Mouse (Mus musculus): ENCODE measurements around the gene Dctn3. TPM values are rescaled to one million over a fixed set of nuclear protein-coding genes. Genes with fewer than 3 reads are reported as not detected.

Dctn3 gene
- polyA plus RNA-seq, 1 experiment from 2014 or later: 132 TPM

DNA sequence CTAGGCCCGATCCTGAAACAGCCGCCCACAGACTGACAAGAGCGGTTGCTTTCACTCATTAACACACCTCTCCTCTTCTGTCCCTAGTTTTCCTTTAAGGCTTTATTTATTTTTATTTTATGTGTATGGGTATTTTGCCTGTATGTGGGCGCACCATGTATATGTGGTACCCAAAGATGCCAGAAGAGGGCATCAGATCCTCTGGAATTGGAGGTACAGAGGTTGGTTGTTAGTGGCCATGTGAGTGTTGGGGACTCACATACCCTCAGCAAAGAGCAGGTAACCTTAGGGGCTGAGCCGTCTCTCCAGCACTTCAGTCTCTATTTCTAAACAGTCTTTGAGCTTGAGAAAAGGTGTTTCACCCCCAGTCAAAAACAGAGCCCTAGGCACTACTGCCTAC is 7.4 kb downstream of the Dctn3 start:
- no peak overlapping the region for H3K4me3 ChIP-seq (replicated peaks; ENCODE audit: low read length)
- peaks cover 15% of the 10 kb centered on the region; the same call in 1 of the 2 replicates for H3K36me3 ChIP-seq (ENCODE audit: control insufficient read depth, insufficient read depth, low read length)
- H3K27ac ChIP-seq (ENCODE audit: low read length): no peak overlapping the region
- H3K9me3 ChIP-seq (replicated peaks; ENCODE audit: control insufficient read depth, low read length): no peaks in the 10 kb centered on the region
- WGBS: 85% methylated on average over 5 of the region's 5 CpGs
- H3K9ac ChIP-seq (ENCODE audit: low read length): no peak overlapping the region
- H3K4me1 ChIP-seq (ENCODE audit: control insufficient read depth, insufficient read depth, low read length): peaks cover 14% of the 10 kb centered on the region
- no peak for ATAC-seq (ENCODE audit: insufficient read depth, low FRiP score)
- no peaks in the 10 kb centered on the region for H3K27me3 ChIP-seq (ENCODE audit: control insufficient read depth, insufficient read depth, low read length)
- no peak overlapping the region for H3K4me2 ChIP-seq (ENCODE audit: low read depth, low read length)

DNA sequence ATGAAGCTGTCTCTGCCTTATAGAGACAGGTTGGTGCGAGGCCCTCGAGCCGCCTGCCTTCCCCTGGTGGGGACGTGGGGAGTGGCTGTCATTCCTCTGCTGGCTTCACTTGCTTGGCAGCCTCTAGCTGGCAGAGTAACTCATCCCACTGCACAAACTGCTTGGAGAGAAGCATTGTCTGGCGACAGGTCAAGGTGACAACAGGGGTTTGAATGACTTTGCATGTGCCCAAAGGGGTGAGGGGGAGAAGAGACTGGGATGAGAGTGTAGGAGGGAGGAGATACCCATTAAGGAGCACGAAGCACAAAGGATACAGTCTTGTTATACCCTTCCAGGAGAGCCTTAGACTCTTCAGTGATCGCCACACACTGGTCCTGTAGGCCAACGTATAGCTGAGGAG is 7.9 kb downstream of the Dctn3 start:
- Histone ChIP-seq H3K4me3 (replicated peaks; ENCODE audit: low read length) (no peak overlapping the region), H3K4me1 (ENCODE audit: control insufficient read depth, insufficient read depth, low read length) (peaks cover 14% of the 10 kb centered on the region), H3K9me3 (replicated peaks; ENCODE audit: control insufficient read depth, low read length) (no peaks in the 10 kb centered on the region), H3K4me2 (ENCODE audit: low read depth, low read length) (no peak overlapping the region), H3K27me3 (ENCODE audit: control insufficient read depth, insufficient read depth, low read length) (no peaks in the 10 kb centered on the region), H3K36me3 (ENCODE audit: control insufficient read depth, insufficient read depth, low read length) (peaks cover 15% of the 10 kb centered on the region; the same call in 1 of the 2 replicates), H3K27ac (ENCODE audit: low read length) (no peak overlapping the region), H3K9ac (ENCODE audit: low read length) (no peak overlapping the region)
- WGBS: 69% methylated on average over 8 of the region's 8 CpGs
- no peak for ATAC-seq (ENCODE audit: insufficient read depth, low FRiP score)

DNA sequence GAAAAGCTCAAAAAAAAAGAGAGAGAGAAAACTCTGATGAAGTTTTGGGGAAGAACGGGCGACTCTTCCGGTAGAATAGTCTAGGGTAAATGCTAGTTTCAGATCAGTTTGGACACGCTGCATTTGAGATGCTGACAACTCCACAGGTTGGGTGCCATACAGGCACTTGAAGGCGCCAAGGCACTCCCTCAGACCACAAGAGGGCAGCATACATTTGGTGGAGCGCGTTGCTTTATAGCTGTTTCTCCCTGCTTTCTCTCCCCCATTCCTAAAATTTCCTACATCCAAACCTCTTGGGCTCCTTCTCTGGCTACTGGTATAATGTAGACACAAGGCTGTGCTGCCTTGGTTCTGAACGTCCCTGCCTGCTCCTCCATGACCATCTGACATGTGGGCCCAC is 8.7 kb downstream of the Dctn3 start:
- Histone ChIP-seq H3K4me1 (ENCODE audit: control insufficient read depth, insufficient read depth, low read length) (peaks cover 14% of the 10 kb centered on the region), H3K4me3 (replicated peaks; ENCODE audit: low read length) (peak overlapping the region; percentile 90), H3K27me3 (ENCODE audit: control insufficient read depth, insufficient read depth, low read length) (no peaks in the 10 kb centered on the region), H3K9me3 (replicated peaks; ENCODE audit: control insufficient read depth, low read length) (no peaks in the 10 kb centered on the region), H3K27ac (ENCODE audit: low read length) (no peak overlapping the region), H3K4me2 (ENCODE audit: low read depth, low read length) (peak overlapping the region; percentile 91), H3K36me3 (ENCODE audit: control insufficient read depth, insufficient read depth, low read length) (peaks cover 11% of the 10 kb centered on the region; the same call in 1 of the 2 replicates), H3K9ac (ENCODE audit: low read length) (no peak overlapping the region)
- WGBS: 16% methylated on average over 8 of the region's 8 CpGs
- ATAC-seq (ENCODE audit: insufficient read depth, low FRiP score): no peak

GRCm38 (mm10) chr4:41713197-41714067 is 9.5 kb downstream of the Dctn3 start, which contains the start of gene Rpp25l:
Gene Rpp25l, minus strand, starts transcription at chr4:41713534.
- H3K4me2 ChIP-seq (ENCODE audit: low read depth, low read length): peak within 1 kb of the TSS; percentile 91
- peak within 1 kb of the TSS; percentile 71 for H3K27ac ChIP-seq (ENCODE audit: low read length)
- peaks cover 10% of the 10 kb centered on the region; the same call in 1 of the 2 replicates for H3K36me3 ChIP-seq (ENCODE audit: control insufficient read depth, insufficient read depth, low read length)
- peaks cover 14% of the 10 kb centered on the region for H3K4me1 ChIP-seq (ENCODE audit: control insufficient read depth, insufficient read depth, low read length)
- H3K27me3 ChIP-seq (ENCODE audit: control insufficient read depth, insufficient read depth, low read length): no peaks in the 10 kb centered on the region
- WGBS: under 1% methylated on average over 61 of the region's 61 CpGs
- peak within 1 kb of the TSS; percentile 90 for H3K4me3 ChIP-seq (replicated peaks; ENCODE audit: low read length)
- peak within 1 kb of the TSS; percentile 97 for H3K9ac ChIP-seq (ENCODE audit: low read length)
- no peaks in the 10 kb centered on the region for H3K9me3 ChIP-seq (replicated peaks; ENCODE audit: control insufficient read depth, low read length)
- peak; percentile 75 for ATAC-seq (ENCODE audit: insufficient read depth, low FRiP score)

DNA sequence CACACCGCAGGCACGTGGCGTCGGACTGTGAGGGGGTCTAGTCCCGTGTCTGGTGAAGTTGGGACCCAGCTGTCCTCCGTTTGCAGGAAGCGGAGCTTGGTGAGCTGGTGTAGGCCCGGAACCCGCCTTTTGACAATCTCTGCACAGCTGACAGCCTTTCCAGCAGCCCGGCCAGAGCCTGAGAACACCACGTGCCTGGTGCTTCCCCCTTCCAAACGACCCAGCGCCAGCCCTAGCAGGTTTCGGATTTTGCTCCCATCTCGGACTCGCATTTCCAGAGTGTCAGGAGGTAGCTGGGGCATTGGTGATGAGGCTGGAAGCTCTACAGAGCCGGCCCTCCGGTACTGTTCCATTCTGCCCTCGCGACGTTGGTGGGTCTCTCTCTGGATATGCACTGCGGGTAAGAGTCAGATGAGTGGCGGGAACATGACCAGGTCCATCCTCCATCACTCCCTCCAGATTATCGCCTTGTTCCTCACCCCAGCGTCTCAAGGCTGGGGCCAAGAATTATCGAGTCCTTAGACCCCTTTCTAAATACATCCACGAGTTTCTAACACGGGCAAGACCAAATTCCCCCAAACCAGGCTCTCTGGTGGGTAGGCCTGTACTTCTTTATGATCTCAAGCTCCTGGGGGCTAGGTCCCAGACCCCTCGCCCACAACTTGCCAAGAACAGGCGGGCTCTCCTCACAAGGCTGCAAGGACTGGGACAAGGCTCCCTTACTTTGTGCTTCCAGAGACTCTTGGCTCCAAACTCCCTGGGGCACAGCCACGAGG is 10.4 kb downstream of the Dctn3 start:
- Histone ChIP-seq H3K4me3 (replicated peaks; ENCODE audit: low read length) (peak overlapping the region; percentile 90), H3K36me3 (ENCODE audit: control insufficient read depth, insufficient read depth, low read length) (peaks cover 6% of the 10 kb centered on the region; the same call in 1 of the 2 replicates), H3K4me1 (ENCODE audit: control insufficient read depth, insufficient read depth, low read length) (peaks cover 15% of the 10 kb centered on the region), H3K9me3 (replicated peaks; ENCODE audit: control insufficient read depth, low read length) (no peaks in the 10 kb centered on the region), H3K9ac (ENCODE audit: low read length) (peak overlapping the region; percentile 97), H3K4me2 (ENCODE audit: low read depth, low read length) (peak overlapping the region; percentile 91), H3K27me3 (ENCODE audit: control insufficient read depth, insufficient read depth, low read length) (no peaks in the 10 kb centered on the region), H3K27ac (ENCODE audit: low read length) (peak overlapping the region; percentile 71)
- WGBS: 34% methylated on average over 31 of the region's 31 CpGs
- peak; percentile 9; the same call in 1 of the 2 replicates for ATAC-seq (ENCODE audit: insufficient read depth, low FRiP score)

DNA sequence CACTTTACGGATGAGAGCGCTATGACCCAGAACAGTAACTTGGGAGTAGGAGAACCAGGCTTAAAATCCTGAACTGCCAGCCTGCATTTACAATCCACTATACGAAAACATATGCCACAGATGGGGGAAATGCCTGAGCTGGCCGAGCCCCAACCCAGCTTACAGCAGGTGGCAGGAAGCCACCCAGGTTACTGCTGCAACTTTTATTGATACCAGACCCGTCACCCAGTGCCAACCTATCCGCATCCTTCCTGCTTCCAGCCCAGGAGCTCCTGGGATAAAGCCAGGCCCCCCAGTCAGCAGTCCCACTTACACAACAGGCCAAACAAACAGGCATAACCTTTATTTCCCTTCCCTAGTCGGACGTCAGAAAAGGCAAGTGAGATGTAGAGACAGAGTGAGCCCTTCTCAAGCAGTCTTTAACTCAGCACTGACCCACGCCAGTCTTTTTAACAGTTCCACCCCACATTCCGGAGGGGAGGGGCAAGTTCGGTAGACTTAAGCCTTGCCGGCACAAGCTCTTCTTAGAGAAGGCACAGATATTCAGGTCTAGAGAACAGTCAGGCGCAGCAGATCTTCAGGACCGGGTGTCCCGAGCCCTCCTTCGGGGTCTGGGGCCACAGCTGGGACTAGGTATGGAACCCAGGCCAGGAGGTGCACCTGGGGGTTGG is 11.1 kb downstream of the Dctn3 start:
- ATAC-seq (ENCODE audit: insufficient read depth, low FRiP score): no peak
- WGBS: 67% methylated on average over 16 of the region's 16 CpGs

DNA sequence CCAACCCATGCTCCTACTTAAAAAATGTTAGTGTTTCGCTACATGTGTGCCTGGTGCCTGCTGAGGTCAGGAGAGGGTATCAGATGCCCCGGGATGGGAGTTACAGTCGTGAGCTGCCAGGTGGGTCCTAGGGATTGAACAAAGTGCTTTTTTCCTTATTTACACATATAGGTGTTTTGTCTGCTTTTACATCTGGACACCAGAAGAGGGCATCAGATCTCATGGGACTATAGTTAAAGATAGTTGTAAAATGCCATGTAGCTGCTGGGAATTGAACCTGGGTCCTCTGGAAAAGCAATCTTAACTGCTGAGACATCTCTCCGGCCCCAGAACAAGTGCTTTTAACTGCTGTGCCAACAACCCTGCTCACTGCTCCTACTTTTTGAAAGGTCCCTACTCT is 12.7 kb downstream of the Dctn3 start:
- peaks cover 10% of the 10 kb centered on the region for H3K27me3 ChIP-seq (ENCODE audit: control insufficient read depth, insufficient read depth, low read length)
- H3K4me2 ChIP-seq (ENCODE audit: low read depth, low read length): no peak overlapping the region
- no peak overlapping the region for H3K9ac ChIP-seq (ENCODE audit: low read length)
- H3K27ac ChIP-seq (ENCODE audit: low read length): no peak overlapping the region
- no peaks in the 10 kb centered on the region for H3K9me3 ChIP-seq (replicated peaks; ENCODE audit: control insufficient read depth, low read length)
- WGBS: 64% methylated on average over 4 of the region's 4 CpGs
- no peak for ATAC-seq (ENCODE audit: insufficient read depth, low FRiP score)
- H3K36me3 ChIP-seq (ENCODE audit: control insufficient read depth, insufficient read depth, low read length): no peaks in the 10 kb centered on the region
- peaks cover 23% of the 10 kb centered on the region for H3K4me1 ChIP-seq (ENCODE audit: control insufficient read depth, insufficient read depth, low read length)
- no peak overlapping the region for H3K4me3 ChIP-seq (replicated peaks; ENCODE audit: low read length)

More for the DNA sequence above, 11.1 kb downstream of the Dctn3 start:
- Histone ChIP-seq H3K9ac (ENCODE audit: low read length) (peak overlapping the region; percentile 97), H3K4me3 (replicated peaks; ENCODE audit: low read length) (peak overlapping the region; percentile 90), H3K4me1 (ENCODE audit: control insufficient read depth, insufficient read depth, low read length) (peaks cover 23% of the 10 kb centered on the region), H3K27ac (ENCODE audit: low read length) (no peak overlapping the region), H3K9me3 (replicated peaks; ENCODE audit: control insufficient read depth, low read length) (no peaks in the 10 kb centered on the region), H3K27me3 (ENCODE audit: control insufficient read depth, insufficient read depth, low read length) (no peaks in the 10 kb centered on the region), H3K36me3 (ENCODE audit: control insufficient read depth, insufficient read depth, low read length) (peaks cover 6% of the 10 kb centered on the region; the same call in 1 of the 2 replicates), H3K4me2 (ENCODE audit: low read depth, low read length) (peak overlapping the region; percentile 91)

DNA sequence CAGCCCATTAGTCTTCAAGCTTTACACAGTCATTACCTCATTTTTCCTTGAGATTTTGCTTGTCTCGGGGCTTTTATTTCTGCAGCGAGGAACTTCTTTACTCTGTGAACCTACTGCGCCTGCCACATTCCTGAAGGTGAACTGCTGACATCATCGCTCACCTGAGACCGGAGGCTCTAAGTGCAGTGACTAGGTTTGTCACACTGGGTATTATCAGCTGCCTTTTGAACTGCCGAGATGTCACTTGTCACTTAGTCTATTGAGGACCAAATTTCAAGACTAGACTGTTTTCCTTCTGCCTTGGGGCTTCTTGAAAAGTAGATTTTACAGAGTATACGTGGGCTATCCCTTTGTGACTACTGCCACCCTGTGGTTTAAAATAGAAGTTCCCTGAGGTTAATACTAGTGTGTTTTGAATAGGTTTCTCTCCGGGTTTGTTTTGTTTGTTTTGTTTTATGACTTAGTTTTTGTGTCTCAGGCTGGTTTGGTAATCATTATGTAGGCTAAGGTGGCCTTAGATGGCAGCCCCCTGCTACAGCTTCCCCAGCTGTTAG is 14.7 kb downstream of the Dctn3 start:
- 27% methylated on average over 8 of the region's 8 CpGs for WGBS
- H3K36me3 ChIP-seq (ENCODE audit: control insufficient read depth, insufficient read depth, low read length): no peaks in the 10 kb centered on the region
- no peaks in the 10 kb centered on the region for H3K9me3 ChIP-seq (replicated peaks; ENCODE audit: control insufficient read depth, low read length)
- peaks cover 14% of the 10 kb centered on the region for H3K27me3 ChIP-seq (ENCODE audit: control insufficient read depth, insufficient read depth, low read length)
- peaks cover 23% of the 10 kb centered on the region for H3K4me1 ChIP-seq (ENCODE audit: control insufficient read depth, insufficient read depth, low read length)
- no peak overlapping the region for H3K27ac ChIP-seq (ENCODE audit: low read length)
- H3K4me2 ChIP-seq (ENCODE audit: low read depth, low read length): peak overlapping the region; percentile 27; the same call in 1 of the 2 replicates
- H3K9ac ChIP-seq (ENCODE audit: low read length): peak overlapping the region; percentile 2; the same call in 1 of the 2 replicates
- H3K4me3 ChIP-seq (replicated peaks; ENCODE audit: low read length): no peak overlapping the region
- no peak for ATAC-seq (ENCODE audit: insufficient read depth, low FRiP score)

Data from stomach, embryonic 16.5 days (tissue).